Mouse (Mus musculus): ENCODE measurements around the gene Dnah2. TPM values are rescaled to one million over a fixed set of nuclear protein-coding genes. Genes with fewer than 3 reads are reported as not detected.

The Dnah2 gene
- polyA plus RNA-seq, 1 experiment from 2014 or later, result 1.3 TPM

GRCm38 (mm10) chr11:69477645-69478044 lies 71.3 kb downstream of the Dnah2 start:
- peaks cover 13% of the 10 kb centered on the region; the same call in 1 of the 2 replicates for H3K4me1 ChIP-seq
- DNase-seq (ENCODE audit: low spot score), result no peak
- no peaks in the 10 kb centered on the region for H3K9me3 ChIP-seq
- H3K4me3 ChIP-seq, result no peak overlapping the region
- H3K27me3 ChIP-seq (replicated peaks; ENCODE audit: low read depth, poor library complexity, severe bottlenecking), result no peaks in the 10 kb centered on the region; the same call in 1 of the 2 replicates
- no peak overlapping the region for H3K27ac ChIP-seq (replicated peaks)
- H3K36me3 ChIP-seq (replicated peaks), result no peaks in the 10 kb centered on the region
- WGBS, result 86% methylated on average over 8 of the region's 8 CpGs

GRCm38 (mm10) chr11:69476802-69477201 lies 72.1 kb downstream of the Dnah2 start:
- Histone ChIP-seq H3K4me1 (peaks cover 15% of the 10 kb centered on the region), H3K4me3 (no peak overlapping the region), H3K27me3 (replicated peaks; ENCODE audit: low read depth, poor library complexity, severe bottlenecking) (no peaks in the 10 kb centered on the region; the same call in 1 of the 2 replicates), H3K9me3 (no peaks in the 10 kb centered on the region), H3K27ac (replicated peaks) (no peak overlapping the region), H3K36me3 (replicated peaks) (no peaks in the 10 kb centered on the region)
- no peak for DNase-seq (ENCODE audit: low spot score)
- WGBS, result 90% methylated on average over 10 of the region's 10 CpGs

- peaks cover 4% of the 10 kb centered on the region; the same call in 1 of the 2 replicates for H3K27me3 ChIP-seq (replicated peaks; ENCODE audit: low read depth, poor library complexity, severe bottlenecking)
- peaks cover 19% of the 10 kb centered on the region for H3K4me1 ChIP-seq
- no peak for DNase-seq (ENCODE audit: low spot score)
- H3K4me3 ChIP-seq, result no peak overlapping the region
- no peaks in the 10 kb centered on the region for H3K9me3 ChIP-seq
- WGBS, result 45% methylated on average over 5 of the region's 5 CpGs
- H3K27ac ChIP-seq (replicated peaks), result no peak overlapping the region
- no peaks in the 10 kb centered on the region for H3K36me3 ChIP-seq (replicated peaks)
Measured at GRCm38 (mm10) chr11:69474737-69475136, 74.2 kb downstream of the Dnah2 start.

- Histone ChIP-seq H3K27me3 (replicated peaks; ENCODE audit: low read depth, poor library complexity, severe bottlenecking) (peaks cover 4% of the 10 kb centered on the region; the same call in 1 of the 2 replicates), H3K9me3 (no peaks in the 10 kb centered on the region), H3K27ac (replicated peaks) (no peak overlapping the region), H3K36me3 (replicated peaks) (no peaks in the 10 kb centered on the region), H3K4me1 (peaks cover 14% of the 10 kb centered on the region), H3K4me3 (no peak overlapping the region)
- no peak for DNase-seq (ENCODE audit: low spot score)
- WGBS, result 80% methylated on average over 5 of the region's 5 CpGs
Measured at GRCm38 (mm10) chr11:69472687-69473086, 76.2 kb downstream of the Dnah2 start.

- H3K4me3 ChIP-seq, result no peak overlapping the region
- no peaks in the 10 kb centered on the region for H3K36me3 ChIP-seq (replicated peaks)
- H3K27ac ChIP-seq (replicated peaks), result no peak overlapping the region; the same call in 1 of the 2 replicates
- H3K4me1 ChIP-seq, result peaks cover 14% of the 10 kb centered on the region
- peaks cover 4% of the 10 kb centered on the region; the same call in 1 of the 2 replicates for H3K27me3 ChIP-seq (replicated peaks; ENCODE audit: low read depth, poor library complexity, severe bottlenecking)
- DNase-seq (ENCODE audit: low spot score), result peak; percentile 25
- no peaks in the 10 kb centered on the region for H3K9me3 ChIP-seq
- WGBS, result 11% methylated on average over 8 of the region's 8 CpGs
Measured at GRCm38 (mm10) chr11:69471491-69471890, 77.4 kb downstream of the Dnah2 start.

GRCm38 (mm10) chr11:69469301-69469700 lies 79.6 kb downstream of the Dnah2 start:
- peaks cover 9% of the 10 kb centered on the region for H3K4me1 ChIP-seq
- H3K4me3 ChIP-seq, result no peak overlapping the region
- 78% methylated on average over 9 of the region's 9 CpGs for WGBS
- peak; percentile 22 for DNase-seq (ENCODE audit: low spot score)
- peaks cover 4% of the 10 kb centered on the region; the same call in 1 of the 2 replicates for H3K27me3 ChIP-seq (replicated peaks; ENCODE audit: low read depth, poor library complexity, severe bottlenecking)
- H3K27ac ChIP-seq (replicated peaks), result no peak overlapping the region
- no peaks in the 10 kb centered on the region for H3K9me3 ChIP-seq
- no peaks in the 10 kb centered on the region for H3K36me3 ChIP-seq (replicated peaks)

GRCm38 (mm10) chr11:69463996-69464395 lies 84.9 kb downstream of the Dnah2 start:
- H3K9me3 ChIP-seq, result no peaks in the 10 kb centered on the region
- no peak overlapping the region for H3K4me3 ChIP-seq
- 0 out of 2 replicates have a peak, but pooled peaks cover 10% of the 10 kb centered on the region for H3K4me1 ChIP-seq
- 95% methylated on average over 7 of the region's 7 CpGs for WGBS
- H3K27ac ChIP-seq (replicated peaks), result no peak overlapping the region
- no peak for DNase-seq (ENCODE audit: low spot score)
- no peaks in the 10 kb centered on the region for H3K27me3 ChIP-seq (replicated peaks; ENCODE audit: low read depth, poor library complexity, severe bottlenecking)
- H3K36me3 ChIP-seq (replicated peaks), result no peaks in the 10 kb centered on the region

GRCm38 (mm10) chr11:69461568-69461967 lies 87.3 kb downstream of the Dnah2 start:
- no peaks in the 10 kb centered on the region for H3K36me3 ChIP-seq (replicated peaks)
- no peaks in the 10 kb centered on the region for H3K27me3 ChIP-seq (replicated peaks; ENCODE audit: low read depth, poor library complexity, severe bottlenecking)
- no peak overlapping the region for H3K27ac ChIP-seq (replicated peaks)
- no peak for DNase-seq (ENCODE audit: low spot score)
- H3K4me1 ChIP-seq, result peaks cover 22% of the 10 kb centered on the region
- no peak overlapping the region for H3K4me3 ChIP-seq
- WGBS, result 83% methylated on average over 5 of the region's 5 CpGs
- no peaks in the 10 kb centered on the region for H3K9me3 ChIP-seq

GRCm38 (mm10) chr11:69459883-69460282 lies 89.0 kb downstream of the Dnah2 start:
- no peak for DNase-seq (ENCODE audit: low spot score)
- H3K4me3 ChIP-seq, result no peak overlapping the region
- H3K27me3 ChIP-seq (replicated peaks; ENCODE audit: low read depth, poor library complexity, severe bottlenecking), result no peaks in the 10 kb centered on the region
- no peaks in the 10 kb centered on the region for H3K36me3 ChIP-seq (replicated peaks)
- peaks cover 25% of the 10 kb centered on the region for H3K4me1 ChIP-seq
- H3K9me3 ChIP-seq, result no peaks in the 10 kb centered on the region
- WGBS, result 83% methylated on average over 4 of the region's 4 CpGs
- no peak overlapping the region for H3K27ac ChIP-seq (replicated peaks)

GRCm38 (mm10) chr11:69457006-69457579 lies 91.8 kb downstream of the Dnah2 start:
- H3K36me3 ChIP-seq (replicated peaks), result no peaks in the 10 kb centered on the region
- no peak overlapping the region for H3K4me3 ChIP-seq
- 29% methylated on average over 6 of the region's 6 CpGs for WGBS
- peak; percentile 51 for DNase-seq (ENCODE audit: low spot score)
- no peaks in the 10 kb centered on the region for H3K27me3 ChIP-seq (replicated peaks; ENCODE audit: low read depth, poor library complexity, severe bottlenecking)
- peaks cover 36% of the 10 kb centered on the region for H3K4me1 ChIP-seq
- no peaks in the 10 kb centered on the region for H3K9me3 ChIP-seq
- H3K27ac ChIP-seq (replicated peaks), result peak overlapping the region; percentile 53

- H3K36me3 ChIP-seq (replicated peaks), result no peaks in the 10 kb centered on the region
- H3K9me3 ChIP-seq, result no peaks in the 10 kb centered on the region
- H3K27ac ChIP-seq (replicated peaks), result peak overlapping the region; percentile 65
- H3K4me1 ChIP-seq, result peaks cover 24% of the 10 kb centered on the region
- H3K27me3 ChIP-seq (replicated peaks; ENCODE audit: low read depth, poor library complexity, severe bottlenecking), result no peaks in the 10 kb centered on the region
- WGBS, result 67% methylated on average over 23 of the region's 23 CpGs
- H3K4me3 ChIP-seq, result peak overlapping the region; percentile 14; the same call in 1 of the 2 replicates
- peak; percentile 24 for DNase-seq (ENCODE audit: low spot score)
Measured at GRCm38 (mm10) chr11:69452114-69452867, 96.6 kb downstream of the Dnah2 start.

GRCm38 (mm10) chr11:69447299-69447698 lies 101.6 kb downstream of the Dnah2 start:
- Histone ChIP-seq H3K36me3 (replicated peaks) (no peaks in the 10 kb centered on the region), H3K27ac (replicated peaks) (no peak overlapping the region), H3K27me3 (replicated peaks; ENCODE audit: low read depth, poor library complexity, severe bottlenecking) (no peaks in the 10 kb centered on the region), H3K9me3 (no peaks in the 10 kb centered on the region), H3K4me1 (peaks cover 12% of the 10 kb centered on the region), H3K4me3 (no peak overlapping the region)
- 86% methylated on average over 7 of the region's 7 CpGs for WGBS
- DNase-seq (ENCODE audit: low spot score), result no peak

GRCm38 (mm10) chr11:69443328-69443727 lies 105.6 kb downstream of the Dnah2 start:
- Histone ChIP-seq H3K4me3 (no peak overlapping the region), H3K36me3 (replicated peaks) (no peaks in the 10 kb centered on the region), H3K27ac (replicated peaks) (no peak overlapping the region), H3K27me3 (replicated peaks; ENCODE audit: low read depth, poor library complexity, severe bottlenecking) (no peaks in the 10 kb centered on the region), H3K9me3 (no peaks in the 10 kb centered on the region), H3K4me1 (peaks cover 7% of the 10 kb centered on the region)
- DNase-seq (ENCODE audit: low spot score), result peak; percentile 19
- 38% methylated on average over 5 of the region's 5 CpGs for WGBS

All from embryonic facial prominence, embryonic 10.5 days (tissue).